Mouse (Mus musculus): ENCODE measurements around the gene Fstl1.

The Fstl1 gene

GRCm38 (mm10) chr16:37787558-37788194, 11.0 kb downstream of the Fstl1 start:
- DNase-seq (ENCODE audit: low spot score in 2 of 2) = no peak

DNA sequence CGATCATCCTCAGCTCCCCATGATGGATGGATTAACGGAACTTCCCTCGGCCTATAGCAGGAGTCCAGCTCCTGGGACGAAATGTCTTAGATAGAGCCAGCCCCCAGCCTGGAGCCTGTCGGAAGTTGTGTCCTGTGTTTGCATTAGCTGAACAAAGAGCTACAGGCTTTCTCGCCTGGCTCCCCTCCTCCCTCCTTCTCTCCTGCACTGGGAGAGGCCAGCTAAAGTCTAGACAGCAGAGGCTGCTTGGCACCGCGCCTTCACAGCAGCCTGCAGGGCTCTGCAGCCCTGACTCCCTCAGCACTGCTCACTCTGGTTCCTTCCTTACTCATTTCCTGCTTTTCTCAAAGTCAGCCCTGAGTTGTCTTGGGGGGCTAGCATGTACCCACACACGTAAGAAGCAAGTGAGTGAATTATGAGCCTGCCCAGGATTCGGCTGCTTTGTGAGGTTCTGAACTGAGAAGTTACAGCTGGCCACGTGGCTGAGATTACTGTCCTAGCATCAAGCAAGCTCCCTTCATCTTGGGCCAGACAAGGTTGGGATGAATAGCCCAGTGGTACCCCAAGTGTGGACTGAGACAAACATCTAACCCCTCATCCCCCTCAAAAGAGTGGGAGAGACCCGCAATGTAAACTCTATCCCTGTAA, 11.8 kb downstream of the Fstl1 start:
- peak; percentile 79 to 83 for DNase-seq (ENCODE audit: low spot score in 2 of 2)

DNA sequence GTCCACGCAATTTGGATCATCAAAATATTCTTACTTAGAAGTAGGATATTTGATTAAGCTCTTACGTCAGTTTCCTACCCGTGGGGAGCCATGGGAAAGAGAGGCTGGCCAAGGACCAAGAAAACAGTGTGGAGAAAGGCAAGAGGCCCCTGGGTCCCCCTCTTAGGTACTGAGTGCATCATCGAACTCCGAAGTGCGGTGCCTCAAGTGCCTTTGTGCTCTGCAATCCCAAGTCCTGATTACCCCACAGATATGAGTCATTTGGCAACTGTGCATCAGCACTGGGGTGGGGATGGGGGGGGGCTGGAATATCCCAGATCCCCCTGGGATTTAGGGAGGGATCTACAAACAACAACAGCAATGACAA, 12.3 kb downstream of the Fstl1 start:
- DNase-seq (ENCODE audit: low spot score in 2 of 2) = peak; percentile 70 to 73

- peak in 1 of 2 experiments; percentile 42 for DNase-seq (ENCODE audit: low spot score in 2 of 2)
Observed at GRCm38 (mm10) chr16:37789394-37789920, 12.8 kb downstream of the Fstl1 start.

DNA sequence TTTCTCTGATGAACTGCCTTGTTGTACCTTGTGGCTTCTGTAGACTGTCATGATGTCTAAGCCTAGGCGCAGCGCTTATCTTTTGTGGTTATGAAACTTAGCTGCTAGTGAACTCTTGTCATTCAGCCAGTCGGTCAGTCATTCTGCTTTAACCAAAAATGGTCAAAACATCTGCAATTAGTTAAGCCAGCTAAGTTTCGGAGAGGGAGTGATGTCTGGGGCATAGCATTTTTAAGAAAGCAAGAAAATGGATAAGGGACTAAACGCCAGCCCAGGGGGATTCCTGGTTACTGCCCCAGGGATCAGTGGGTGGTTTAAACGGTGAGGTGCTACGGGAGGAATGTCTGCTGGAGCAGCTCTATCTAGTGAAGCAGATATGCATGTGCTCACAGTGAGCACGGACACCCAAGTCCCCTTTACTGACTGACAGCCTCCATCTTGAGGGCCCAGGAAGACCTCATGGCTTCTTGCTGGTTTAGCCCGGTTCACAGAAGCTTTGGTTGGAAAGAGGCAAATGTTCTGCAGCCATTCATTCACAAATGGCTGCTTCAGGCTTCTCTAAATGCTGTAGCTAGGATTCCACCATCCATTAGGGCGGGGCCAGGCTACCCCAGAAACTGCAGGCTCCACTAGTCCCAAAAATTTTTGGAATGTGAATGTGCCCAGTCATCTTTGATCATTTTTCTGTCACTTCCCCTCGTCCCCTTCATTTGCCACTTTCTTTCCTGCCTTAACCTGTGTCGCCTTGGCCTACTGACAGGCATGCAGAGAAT, 13.5 kb downstream of the Fstl1 start:
- peak; percentile 71 to 77 for DNase-seq (ENCODE audit: low spot score in 2 of 2)

GRCm38 (mm10) chr16:37790781-37791175, 14.1 kb downstream of the Fstl1 start:
- peak; percentile 67 to 78 for DNase-seq (ENCODE audit: low spot score in 2 of 2)

GRCm38 (mm10) chr16:37795651-37796150, 19.0 kb downstream of the Fstl1 start:
- no peak for DNase-seq (ENCODE audit: low spot score in 2 of 2)

- no peak for DNase-seq (ENCODE audit: low spot score in 2 of 2)
Observed at GRCm38 (mm10) chr16:37796270-37796669, 19.6 kb downstream of the Fstl1 start.

DNA sequence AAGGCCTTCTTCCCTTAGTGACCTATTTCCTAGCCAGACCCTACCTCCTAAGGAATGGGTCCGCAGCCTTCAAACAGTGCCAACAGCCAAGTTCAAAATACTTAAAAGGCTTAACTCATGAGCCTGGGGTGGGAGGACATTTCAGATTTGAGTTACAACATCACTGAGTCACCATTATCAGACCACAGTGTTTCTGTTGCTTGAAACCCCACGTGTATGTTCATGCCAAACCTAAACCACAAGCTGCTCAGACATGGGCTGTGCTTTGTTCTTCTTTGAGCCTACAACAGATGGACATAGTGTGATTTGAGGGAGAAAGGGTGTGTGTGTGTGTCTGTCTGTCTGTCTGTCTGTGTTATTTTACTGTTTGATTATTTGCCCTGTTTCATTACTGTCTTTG, 24.4 kb downstream of the Fstl1 start:
- no peak for DNase-seq (ENCODE audit: low spot score in 2 of 2)

GRCm38 (mm10) chr16:37802686-37803295, 26.1 kb downstream of the Fstl1 start:
- DNase-seq (ENCODE audit: low spot score in 2 of 2) = no peak

GRCm38 (mm10) chr16:37803387-37803950, 26.8 kb downstream of the Fstl1 start:
- DNase-seq (ENCODE audit: low spot score in 2 of 2) = no peak

DNA sequence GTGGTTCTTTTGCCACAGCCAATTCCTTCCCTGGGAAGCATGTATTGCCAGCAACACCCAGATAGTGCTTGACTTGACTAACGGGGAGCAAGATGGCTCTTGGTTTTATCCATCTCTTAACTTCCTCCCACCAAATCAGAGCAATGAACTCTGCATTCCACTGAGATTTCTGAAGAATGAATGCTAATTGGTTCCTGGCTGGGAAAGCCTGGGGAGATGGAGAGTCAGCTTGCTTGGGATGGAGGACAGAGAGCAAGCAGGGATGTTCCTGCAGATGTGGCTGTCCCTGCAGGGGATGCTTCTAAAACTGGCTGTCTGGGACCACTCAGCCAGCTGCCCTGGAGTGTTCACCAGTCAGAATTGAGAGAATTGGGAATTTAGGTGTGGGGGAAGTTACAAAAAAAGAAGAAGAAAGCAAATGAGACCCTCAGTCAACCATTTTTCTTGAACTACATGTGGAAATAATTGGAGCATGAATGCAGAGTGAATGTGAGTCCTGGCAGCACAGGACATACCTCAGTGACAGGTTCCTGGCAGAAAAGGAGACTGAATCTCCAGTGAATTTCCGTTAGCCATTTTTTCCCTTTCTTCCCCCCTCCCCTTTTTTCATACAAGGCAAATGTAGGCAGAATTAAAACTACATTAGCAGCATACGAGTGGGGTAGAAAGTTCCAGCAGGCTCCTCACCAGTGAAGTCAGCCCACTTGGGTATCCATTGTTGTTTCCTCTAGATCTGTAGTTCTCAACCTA, 29.2 kb downstream of the Fstl1 start:
- no peak for DNase-seq (ENCODE audit: low spot score in 2 of 2)

GRCm38 (mm10) chr16:37807269-37807668, 30.6 kb downstream of the Fstl1 start:
- no peak for DNase-seq (ENCODE audit: low spot score in 2 of 2)

GRCm38 (mm10) chr16:37808866-37809622, 32.4 kb downstream of the Fstl1 start:
- DNase-seq (ENCODE audit: low spot score in 2 of 2) = peak; percentile 55 to 58

DNA sequence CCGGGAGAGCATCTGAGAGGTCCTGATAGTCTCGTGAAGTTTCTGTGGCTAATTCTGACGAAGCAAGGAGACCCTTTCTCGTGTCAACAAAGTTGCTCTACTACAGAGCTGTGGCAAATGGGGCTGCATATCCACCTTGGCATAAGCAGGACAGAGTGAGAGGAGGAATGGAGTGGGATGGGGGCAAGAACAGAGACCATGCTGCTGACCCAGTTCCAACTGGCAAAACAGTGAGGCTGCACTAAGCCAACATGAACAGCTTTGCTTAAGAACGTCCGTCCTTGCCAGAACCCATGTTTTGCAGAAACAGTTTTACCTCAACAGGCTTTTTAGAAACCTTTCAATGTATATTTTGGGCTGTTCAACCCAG, 32.9 kb downstream of the Fstl1 start:
- no peak for DNase-seq (ENCODE audit: low spot score in 2 of 2)

- DNase-seq (ENCODE audit: low spot score in 2 of 2) = no peak
Observed at GRCm38 (mm10) chr16:37811874-37812273, 35.2 kb downstream of the Fstl1 start.

DNA sequence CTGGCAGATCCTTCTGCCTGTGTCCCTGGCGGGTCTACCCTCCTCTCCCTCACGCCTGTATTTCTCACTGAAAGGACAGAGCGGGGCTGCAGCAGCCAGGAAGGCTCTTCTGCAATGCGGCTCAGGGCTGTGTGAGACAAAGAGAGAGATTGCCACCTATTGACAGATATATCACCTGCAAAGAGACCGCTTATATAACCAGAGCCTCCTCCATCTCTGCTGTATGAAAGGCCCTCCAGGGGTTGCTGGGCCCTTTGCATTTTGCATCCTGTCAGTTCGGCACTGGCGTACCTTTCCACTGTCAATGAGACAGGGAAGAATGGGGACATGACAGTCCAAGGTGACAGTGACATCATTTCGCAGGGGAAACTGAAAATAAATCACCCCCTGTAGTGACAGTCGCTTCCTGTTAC, 35.8 kb downstream of the Fstl1 start:
- peak; percentile 41 to 44 for DNase-seq (ENCODE audit: low spot score in 2 of 2)

- DNase-seq (ENCODE audit: low spot score in 2 of 2) = no peak
Observed at GRCm38 (mm10) chr16:37813691-37814382, 37.2 kb downstream of the Fstl1 start.

- peak; percentile 80 to 87 for DNase-seq (ENCODE audit: low spot score in 2 of 2)
Observed at GRCm38 (mm10) chr16:37814383-37814971, 37.8 kb downstream of the Fstl1 start.

Measured in heart, adult 9 months (tissue).